Comparison of ENCODE assay signal across 22 mouse cellular contexts in genomic region chr8:59768146-59768545, GRCm38 (mm10).
DNase-seq lines count a peak whose midpoint lies in the region; ATAC-seq lines count a peak whose summit lies in the region.
"Had no signal": no experiment of that assay in that cellular context is flagged by ENCODE, and none has a peak within 500 bp of the region (broad histone marks: within the 10 kb centered on the region; RNA-seq: fewer than 3 reads in every experiment).

No protein-coding gene starts in this region.

- no peak overlapping the region for H3K9ac ChIP-seq in liver, embryonic 15.5 days
- no peak overlapping the region for H3K9ac ChIP-seq in hindbrain, embryonic 11.5 days (ENCODE audit: low read depth, low read length)
- H3K9ac ChIP-seq: embryonic facial prominence, embryonic 13.5 days; hindbrain, embryonic 12.5 days; limb, embryonic 13.5 days; lung, embryonic 14.5 days; midbrain, embryonic 12.5 days had no signal

- no peaks in the 10 kb centered on the region for H3K9me3 ChIP-seq in liver, embryonic 15.5 days (replicated peaks)
- no peaks in the 10 kb centered on the region for H3K9me3 ChIP-seq in hindbrain, embryonic 11.5 days (ENCODE audit: control insufficient read depth, low read length)
- H3K9me3 ChIP-seq: embryonic facial prominence, embryonic 13.5 days; hindbrain, embryonic 12.5 days; limb, embryonic 13.5 days; midbrain, embryonic 12.5 days had no signal

- intact Hi-C loops in heart, postnatal 10 days (cut with DNase I): no loop called here
- intact Hi-C loops in left cerebral cortex, postnatal 25 days (cut with DNase I): no loop called here

- peak; percentile 37; the same call in 1 of the 2 replicates for ATAC-seq in liver, embryonic 15.5 days (ENCODE audit: insufficient read depth)
- no peak for ATAC-seq in hindbrain, embryonic 11.5 days (ENCODE audit: low FRiP score)
- ATAC-seq: forebrain, embryonic 14.5 days had no signal

- H3K36me3 ChIP-seq in liver, embryonic 15.5 days (replicated peaks): no peaks in the 10 kb centered on the region
- H3K36me3 ChIP-seq in hindbrain, embryonic 11.5 days (ENCODE audit: control insufficient read depth, insufficient read depth, low read length): no peaks in the 10 kb centered on the region
- H3K36me3 ChIP-seq: embryonic facial prominence, embryonic 13.5 days; hindbrain, embryonic 12.5 days; limb, embryonic 13.5 days; midbrain, embryonic 12.5 days had no signal

- H3K27me3 ChIP-seq in liver, embryonic 15.5 days: no peaks in the 10 kb centered on the region
- H3K27me3 ChIP-seq in hindbrain, embryonic 11.5 days (ENCODE audit: control insufficient read depth, insufficient read depth, low read length): no peaks in the 10 kb centered on the region
- H3K27me3 ChIP-seq: embryonic facial prominence, embryonic 13.5 days; hindbrain, embryonic 12.5 days; limb, embryonic 13.5 days; midbrain, embryonic 12.5 days had no signal

- no peak overlapping the region for H3K27ac ChIP-seq in liver, embryonic 15.5 days (replicated peaks)
- no peak overlapping the region for H3K27ac ChIP-seq in hindbrain, embryonic 11.5 days (ENCODE audit: low read depth, low read length)
- H3K27ac ChIP-seq: embryonic facial prominence, embryonic 13.5 days; hindbrain, embryonic 12.5 days; limb, embryonic 13.5 days; midbrain, embryonic 12.5 days had no signal

- DNase-seq in kidney, adult 18-20 months: peak; percentile 29
- DNase-seq in kidney, postnatal 4 days: no peak
- peak; percentile 8 for DNase-seq in hindlimb bud, embryonic 11.5 days (ENCODE audit: extremely low spot score, low read depth, low spot score)
- peak; percentile 86 for DNase-seq in kidney, adult 9 months
- no peak for DNase-seq in hindbrain, embryonic 11.5 days (ENCODE audit: low spot score)
- no peak for DNase-seq in heart, postnatal 10 days
- no peak for DNase-seq in left cerebral cortex, postnatal 25 days (ENCODE audit: low spot score in 2 of 2)
- DNase-seq: adrenal gland, postnatal 25 days; cerebellum, adult 8-10 months; gastrocnemius, postnatal 10 days; layer of hippocampus, postnatal 36 days; lung, embryonic 14.5 days; thymus, adult 18-20 months; thymus, postnatal 36 days had no signal

- 52% methylated on average over 3 of the region's 3 CpGs for WGBS in liver, embryonic 15.5 days (ENCODE audit: insufficient replicate concordance)
- WGBS in hindbrain, embryonic 11.5 days: 65% methylated on average over 3 of the region's 3 CpGs

- H3K4me3 ChIP-seq in liver, embryonic 15.5 days (replicated peaks): no peak overlapping the region
- H3K4me3 ChIP-seq in hindbrain, embryonic 11.5 days (ENCODE audit: low read depth, low read length): no peak overlapping the region
- H3K4me3 ChIP-seq: embryonic facial prominence, embryonic 13.5 days; erythroblast, embryonic 14.5 days; hindbrain, embryonic 12.5 days; limb, embryonic 13.5 days; midbrain, embryonic 12.5 days had no signal

- H3K4me2 ChIP-seq in liver, embryonic 15.5 days: no peak overlapping the region
- no peak overlapping the region for H3K4me2 ChIP-seq in hindbrain, embryonic 11.5 days (replicated peaks; ENCODE audit: low read depth, low read length)
- H3K4me2 ChIP-seq: embryonic facial prominence, embryonic 13.5 days; heart, embryonic 11.5 days; hindbrain, embryonic 12.5 days; limb, embryonic 13.5 days; lung, embryonic 14.5 days; midbrain, embryonic 12.5 days had no signal

- H3K4me1 ChIP-seq in liver, embryonic 15.5 days (replicated peaks): no peaks in the 10 kb centered on the region
- H3K4me1 ChIP-seq in hindbrain, embryonic 11.5 days (replicated peaks; ENCODE audit: control insufficient read depth, insufficient read depth, low read length): no peaks in the 10 kb centered on the region
- H3K4me1 ChIP-seq: embryonic facial prominence, embryonic 13.5 days; hindbrain, embryonic 12.5 days; limb, embryonic 13.5 days; midbrain, embryonic 12.5 days had no signal

Comparison
In these comparisons a context has a peak if more than half of its experiments do, and no peak if none do; other contexts are left out.
1. DNase-seq: peak in kidney, adult 18-20 months (single experiment), hindlimb bud, embryonic 11.5 days (single experiment) and kidney, adult 9 months (single experiment); none in kidney, postnatal 4 days (0 of 2), hindbrain, embryonic 11.5 days (single experiment), heart, postnatal 10 days (0 of 2) and left cerebral cortex, postnatal 25 days (0 of 2).